Mouse (Mus musculus) cerebellum, adult 8-10 months (tissue): ENCODE data around the gene Jade2.

Experiments used
- DNase-seq: peaks from one replicate; pipeline ENCODE4 v3.0.0; 2022

Jade2 gene

GRCm38 (mm10) chr11:51780773-51781267, 76.6 kb downstream of the Jade2 start:
- DNase-seq = no peak

GRCm38 (mm10) chr11:51777478-51777877, 80.0 kb downstream of the Jade2 start:
- no peak for DNase-seq

- DNase-seq = no peak
Measured at GRCm38 (mm10) chr11:51775507-51775906, 81.9 kb downstream of the Jade2 start.

- DNase-seq = no peak
Measured at GRCm38 (mm10) chr11:51768296-51768695, 89.2 kb downstream of the Jade2 start.

- no peak for DNase-seq
Measured at GRCm38 (mm10) chr11:51767579-51768220, 89.8 kb downstream of the Jade2 start.

GRCm38 (mm10) chr11:51764816-51765215, 92.6 kb downstream of the Jade2 start:
- DNase-seq = no peak

GRCm38 (mm10) chr11:51763955-51764354, 93.5 kb downstream of the Jade2 start:
- no peak for DNase-seq
